Mouse (Mus musculus): ENCODE measurements around the gene B230104I21Rik. TPM values are rescaled to one million over a fixed set of nuclear protein-coding genes. Genes with fewer than 3 reads are reported as not detected.

The B230104I21Rik gene
- polyA plus RNA-seq, 2 experiments: not detected

GRCm38 (mm10) chr4:154394123-154394722 lies 58.3 kb downstream of the B230104I21Rik start:
- TF ChIP-seq POLR2A (IDR thresholded peaks at IDR 0.05; ENCODE audit: borderline replicate concordance, extremely low read depth, insufficient read depth, insufficient read length): no peak
- H3K27ac ChIP-seq (replicated peaks; ENCODE audit: low read depth, low read length): no peak overlapping the region
- H3K4me3 ChIP-seq (replicated peaks; ENCODE audit: low read length): no peak overlapping the region
- H3K4me2 ChIP-seq (replicated peaks; ENCODE audit: low read depth, low read length, severe bottlenecking): no peak overlapping the region
- ATAC-seq (ENCODE audit: low FRiP score, low read depth): no peak
- peaks cover 53% of the 10 kb centered on the region for H3K4me1 ChIP-seq (ENCODE audit: control insufficient read depth, insufficient read depth, low read length)
- H3K9ac ChIP-seq (ENCODE audit: low read depth, low read length, severe bottlenecking): no peak overlapping the region
- no peak for DNase-seq (ENCODE audit: low spot score)
- no peaks in the 10 kb centered on the region for H3K36me3 ChIP-seq (ENCODE audit: control insufficient read depth, insufficient read depth, low read length)
- 60% methylated on average over 7 of the region's 7 CpGs for WGBS
- no peaks in the 10 kb centered on the region for H3K27me3 ChIP-seq (ENCODE audit: control insufficient read depth, insufficient read depth, low read length)
- H3K9me3 ChIP-seq (ENCODE audit: control insufficient read depth, low read length): no peaks in the 10 kb centered on the region

GRCm38 (mm10) chr4:154396652-154397301 lies 60.9 kb downstream of the B230104I21Rik start:
- Histone ChIP-seq H3K4me3 (replicated peaks; ENCODE audit: low read length) (no peak overlapping the region), H3K4me1 (ENCODE audit: control insufficient read depth, insufficient read depth, low read length) (peaks cover 47% of the 10 kb centered on the region), H3K36me3 (ENCODE audit: control insufficient read depth, insufficient read depth, low read length) (no peaks in the 10 kb centered on the region), H3K9ac (ENCODE audit: low read depth, low read length, severe bottlenecking) (no peak overlapping the region), H3K4me2 (replicated peaks; ENCODE audit: low read depth, low read length, severe bottlenecking) (no peak overlapping the region), H3K27me3 (ENCODE audit: control insufficient read depth, insufficient read depth, low read length) (no peaks in the 10 kb centered on the region), H3K27ac (replicated peaks; ENCODE audit: low read depth, low read length) (peak overlapping the region; percentile 55; the same call in 1 of the 2 replicates), H3K9me3 (ENCODE audit: control insufficient read depth, low read length) (no peaks in the 10 kb centered on the region)
- peak; percentile 38 for DNase-seq (ENCODE audit: low spot score)
- peak; percentile 34; the same call in 1 of the 2 replicates for ATAC-seq (ENCODE audit: low FRiP score, low read depth)
- 58% methylated on average over 14 of the region's 14 CpGs for WGBS
- no peak for TF ChIP-seq POLR2A (IDR thresholded peaks at IDR 0.05; ENCODE audit: borderline replicate concordance, extremely low read depth, insufficient read depth, insufficient read length)

Other genes starting within 250 kb of the B230104I21Rik start
- gene Trp73, start 195.9 kb upstream of the B230104I21Rik start, polyA plus RNA-seq (2012; rRNA removed): 2.2 TPM in 2 replicates
- 2.6 and 2.9 TPM in 2 replicates for gene Trp73, start 195.9 kb upstream of the B230104I21Rik start, polyA plus RNA-seq (2014; fragmentation: Nextera tagmentation; extraction: Ambion mirVana)
- 37.9 and 47.7 TPM in 2 replicates for gene Wrap73, start 193.8 kb upstream of the B230104I21Rik start, polyA plus RNA-seq (2012; rRNA removed)
- 38.2 and 45.3 TPM in 2 replicates for gene Wrap73, start 193.8 kb upstream of the B230104I21Rik start, polyA plus RNA-seq (2014; fragmentation: Nextera tagmentation; extraction: Ambion mirVana)
- 95.7 and 106 TPM in 2 replicates for gene Tprgl, start 175.5 kb upstream of the B230104I21Rik start, polyA plus RNA-seq (2012; rRNA removed)
- 156 and 157 TPM in 2 replicates for gene Tprgl, start 175.5 kb upstream of the B230104I21Rik start, polyA plus RNA-seq (2014; fragmentation: Nextera tagmentation; extraction: Ambion mirVana)
- gene Megf6, start 165.4 kb upstream of the B230104I21Rik start, polyA plus RNA-seq (2012; rRNA removed): 81.1 and 107 TPM in 2 replicates
- 99.9 and 103 TPM in 2 replicates for gene Megf6, start 165.4 kb upstream of the B230104I21Rik start, polyA plus RNA-seq (2014; fragmentation: Nextera tagmentation; extraction: Ambion mirVana)
- 4.2 and 6.0 TPM in 2 replicates for gene Arhgef16, start 34.5 kb upstream of the B230104I21Rik start, polyA plus RNA-seq (2012; rRNA removed)
- 6.1 and 6.2 TPM in 2 replicates for gene Arhgef16, start 34.5 kb upstream of the B230104I21Rik start, polyA plus RNA-seq (2014; fragmentation: Nextera tagmentation; extraction: Ambion mirVana)

Measured in limb, embryonic 14.5 days (tissue).